Mouse (Mus musculus) neural tube, embryonic 13.5 days (tissue): Measurements from ENCODE around the gene Lonp1. TPM values are rescaled to one million over a fixed set of nuclear protein-coding genes. Genes with fewer than 3 reads are reported as not detected.
"Not testable (repeated sequence)": the region's sequence is repeated elsewhere in the genome, so short reads cannot be mapped to it uniquely, and the experiment has no call there.

ENCODE experiments used
- ATAC-seq: fragments of 200-750 bp; cut with Nextera tagmentation; 2 replicates; pipeline ENCODE4 v1.8.0; 2017; ENCODE audit warnings: low read depth, mild to moderate bottlenecking, moderate TSS enrichment, moderate library complexity
- H3K27ac ChIP-seq: fragments of 300-500 bp; sonication (generic); replicated peaks from 2 replicates; pipeline ENCODE4 v1.5.1; 2015; ENCODE audit warnings: moderate library complexity, mild to moderate bottlenecking, inconsistent platforms
- H3K27me3 ChIP-seq: fragments of 300-500 bp; sonication (generic); 2 replicates; pipeline ENCODE4 v1.6.1; 2015; ENCODE audit warnings: mild to moderate bottlenecking, inconsistent platforms
- H3K36me3 ChIP-seq: fragments of 300-500 bp; sonication (generic); 2 replicates; pipeline ENCODE4 v1.6.1; 2015; ENCODE audit warnings: mild to moderate bottlenecking, inconsistent platforms
- H3K4me1 ChIP-seq: fragments of 300-500 bp; sonication (generic); replicated peaks from 2 replicates; pipeline ENCODE4 v1.6.1; 2015; ENCODE audit warnings: inconsistent platforms
- H3K4me2 ChIP-seq: fragments of 300-500 bp; sonication (generic); 2 replicates; pipeline ENCODE4 v1.6.1; 2015; ENCODE audit warnings: inconsistent platforms, mild to moderate bottlenecking, moderate library complexity
- H3K4me3 ChIP-seq: fragments of 300-500 bp; sonication (generic); 2 replicates; pipeline ENCODE4 v1.5.1; 2015; ENCODE audit warnings: mild to moderate bottlenecking, inconsistent platforms
- H3K9ac ChIP-seq: fragments of 300-500 bp; sonication (generic); 2 replicates; pipeline ENCODE4 v1.6.1; 2015; ENCODE audit warnings: moderate library complexity, mild to moderate bottlenecking, inconsistent platforms
- H3K9me3 ChIP-seq: fragments of 300-500 bp; sonication (generic); 2 replicates; pipeline ENCODE4 v1.6.1; 2016; ENCODE audit warnings: inconsistent platforms
- WGBS: fragments of 180-500 bp; shearing (Covaris S2); methylation state at CpG from one replicate; pipeline ENCODE4 v1.1.7; 2015; 5-methylcytosine and 5-hydroxymethylcytosine counted together
- polyA plus RNA-seq: library from polyadenylated mRNA; unstranded; fragments of >200 nt; fragmentation: Nextera tagmentation; extraction: Ambion mirVana; gene quantifications from 2 replicates; pipeline ENCODE4 v1.2.1, GENCODE M21; 2015

Lonp1 gene
- polyA plus RNA-seq, 1 experiment from 2014 or later, result 40.4 TPM

DNA sequence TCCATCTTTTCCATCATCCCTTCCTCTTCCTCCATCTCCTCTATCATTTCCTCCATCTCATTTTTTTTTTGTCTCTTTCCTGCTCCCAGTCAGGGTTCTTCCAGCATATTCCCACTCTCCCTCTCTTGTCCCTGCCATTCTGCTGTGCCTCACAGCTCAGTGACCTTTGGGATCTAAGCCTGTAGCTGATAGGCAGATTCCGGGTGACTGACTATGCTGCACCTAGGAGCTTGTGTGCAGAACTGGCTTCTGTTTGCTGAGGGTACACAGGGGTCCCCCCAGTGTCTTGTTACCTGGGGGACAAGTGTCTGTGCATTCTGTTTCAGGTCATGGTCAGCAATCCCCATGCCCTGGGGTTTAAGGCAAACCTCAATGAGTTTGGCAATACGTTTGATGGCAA, 28.1 kb upstream of the Lonp1 start:
- H3K4me3 ChIP-seq, result no peak overlapping the region
- H3K9ac ChIP-seq, result no peak overlapping the region
- 0 out of 2 replicates have a peak, but pooled peaks cover 8% of the 10 kb centered on the region for H3K4me1 ChIP-seq
- H3K9me3 ChIP-seq, result no peaks in the 10 kb centered on the region
- no peaks in the 10 kb centered on the region for H3K36me3 ChIP-seq
- H3K27me3 ChIP-seq, result no peaks in the 10 kb centered on the region
- WGBS, result 85% methylated on average over 2 of the region's 2 CpGs
- ATAC-seq, result no peak
- H3K27ac ChIP-seq, result no peak overlapping the region
- no peak overlapping the region for H3K4me2 ChIP-seq

DNA sequence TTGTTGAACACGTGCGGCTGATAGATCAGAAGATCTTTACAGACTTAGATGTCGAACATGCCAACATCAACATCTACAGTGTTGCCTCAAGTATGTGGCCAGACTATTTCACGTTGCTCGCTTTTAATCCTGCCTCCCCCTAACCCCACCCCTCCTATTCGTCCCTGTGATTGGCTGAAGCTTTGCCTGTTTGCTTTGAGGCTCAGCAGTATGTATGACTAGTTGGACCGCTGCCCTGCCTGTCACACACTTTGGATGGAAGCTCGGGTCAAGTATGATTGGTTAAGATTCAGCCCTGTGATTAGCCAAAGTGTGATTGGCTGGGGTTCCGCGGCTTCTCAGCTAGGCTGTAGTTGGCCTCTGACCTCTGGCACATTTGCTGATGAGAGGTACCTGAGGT, 25.1 kb upstream of the Lonp1 start:
- no peak overlapping the region for H3K4me2 ChIP-seq

DNA sequence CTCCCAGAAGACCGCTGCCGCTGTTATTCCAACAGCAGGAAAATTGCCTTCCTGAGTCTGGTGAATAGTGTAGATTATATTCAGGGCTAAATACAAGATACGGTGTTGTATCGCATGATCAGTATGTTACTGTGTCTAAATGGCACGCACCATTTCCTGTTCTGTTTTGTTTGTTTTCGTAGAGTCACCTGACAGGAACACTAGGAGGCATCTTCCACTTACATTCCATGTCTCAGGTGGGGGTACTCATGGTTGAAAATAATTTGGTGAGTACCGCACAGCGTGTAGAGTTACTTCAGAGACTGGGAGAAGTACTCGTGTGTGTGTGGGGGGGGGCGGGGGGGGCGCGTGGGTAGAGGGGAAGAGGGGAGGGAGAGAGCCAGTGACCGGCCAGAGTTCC, 20.9 kb upstream of the Lonp1 start:
- Histone ChIP-seq H3K4me1 (0 out of 2 replicates have a peak, but pooled peaks cover 8% of the 10 kb centered on the region), H3K27me3 (no peaks in the 10 kb centered on the region), H3K4me3 (no peak overlapping the region), H3K9me3 (no peaks in the 10 kb centered on the region), H3K27ac (no peak overlapping the region), H3K36me3 (no peaks in the 10 kb centered on the region), H3K9ac (no peak overlapping the region), H3K4me2 (no peak overlapping the region)
- WGBS, result 70% methylated on average over 12 of the region's 13 CpGs
- ATAC-seq, result no peak

More for the DNA sequence above, 25.1 kb upstream of the Lonp1 start:
- H3K4me3 ChIP-seq, result no peak overlapping the region
- H3K4me1 ChIP-seq, result 0 out of 2 replicates have a peak, but pooled peaks cover 8% of the 10 kb centered on the region
- no peak overlapping the region for H3K27ac ChIP-seq
- WGBS, result 31% methylated on average over 10 of the region's 10 CpGs
- no peak overlapping the region for H3K9ac ChIP-seq
- no peaks in the 10 kb centered on the region for H3K9me3 ChIP-seq
- no peaks in the 10 kb centered on the region for H3K27me3 ChIP-seq
- no peak for ATAC-seq
- no peaks in the 10 kb centered on the region for H3K36me3 ChIP-seq

DNA sequence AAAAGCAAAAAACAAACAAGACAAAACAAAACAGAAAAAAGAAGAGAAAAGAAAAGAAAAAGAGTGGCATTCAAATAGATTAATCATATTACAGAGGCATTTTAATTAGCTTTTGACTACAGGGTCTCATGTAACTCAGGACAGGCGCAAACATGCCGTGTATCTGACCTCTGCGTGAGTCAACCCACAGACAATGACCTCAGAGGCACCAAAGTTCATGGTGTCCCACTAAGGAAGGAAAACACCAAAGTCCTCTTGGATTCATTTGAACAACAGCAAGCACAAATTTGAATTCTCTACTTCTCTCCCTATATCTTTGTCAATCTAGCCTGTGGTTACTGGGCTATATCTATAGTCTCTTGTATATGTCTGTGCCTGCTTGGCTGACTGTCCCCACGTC, 16.6 kb upstream of the Lonp1 start:
- ATAC-seq, result no peak
- no peaks in the 10 kb centered on the region for H3K36me3 ChIP-seq
- no peak overlapping the region for H3K4me2 ChIP-seq

DNA sequence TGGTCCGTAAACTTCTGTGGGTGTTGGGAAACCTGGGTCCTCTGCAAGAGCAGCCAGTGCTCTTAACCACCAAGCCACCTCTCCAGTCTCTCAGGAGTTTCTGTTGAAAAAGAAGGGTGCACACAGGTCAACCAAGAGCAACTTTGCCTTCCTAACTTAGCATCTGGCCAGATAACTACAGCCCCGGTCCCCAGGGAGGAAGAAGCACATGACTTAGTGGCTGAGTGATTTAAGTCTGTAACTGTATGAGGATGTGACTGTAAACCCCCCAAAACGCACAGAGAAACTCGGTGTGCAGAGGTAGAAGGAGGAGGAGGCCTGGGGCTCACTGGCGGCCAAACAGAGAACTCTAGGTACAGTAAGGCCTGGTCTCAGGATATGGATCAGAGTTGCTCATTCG, 7.3 kb upstream of the Lonp1 start:
- Histone ChIP-seq H3K9ac (no peak overlapping the region), H3K4me2 (no peak overlapping the region), H3K4me1 (no peaks in the 10 kb centered on the region), H3K36me3 (no peaks in the 10 kb centered on the region), H3K9me3 (no peaks in the 10 kb centered on the region), H3K27me3 (no peaks in the 10 kb centered on the region), H3K27ac (no peak overlapping the region), H3K4me3 (no peak overlapping the region)
- WGBS, result 89% methylated on average over 6 of the region's 6 CpGs
- no peak for ATAC-seq

More for the DNA sequence above, 16.6 kb upstream of the Lonp1 start:
- H3K9me3 ChIP-seq, result no peaks in the 10 kb centered on the region
- no peaks in the 10 kb centered on the region for H3K4me1 ChIP-seq
- H3K4me3 ChIP-seq, result no peak overlapping the region
- no peak overlapping the region for H3K9ac ChIP-seq
- no peaks in the 10 kb centered on the region for H3K27me3 ChIP-seq
- 86% methylated on average over 4 of the region's 4 CpGs for WGBS
- H3K27ac ChIP-seq, result no peak overlapping the region

DNA sequence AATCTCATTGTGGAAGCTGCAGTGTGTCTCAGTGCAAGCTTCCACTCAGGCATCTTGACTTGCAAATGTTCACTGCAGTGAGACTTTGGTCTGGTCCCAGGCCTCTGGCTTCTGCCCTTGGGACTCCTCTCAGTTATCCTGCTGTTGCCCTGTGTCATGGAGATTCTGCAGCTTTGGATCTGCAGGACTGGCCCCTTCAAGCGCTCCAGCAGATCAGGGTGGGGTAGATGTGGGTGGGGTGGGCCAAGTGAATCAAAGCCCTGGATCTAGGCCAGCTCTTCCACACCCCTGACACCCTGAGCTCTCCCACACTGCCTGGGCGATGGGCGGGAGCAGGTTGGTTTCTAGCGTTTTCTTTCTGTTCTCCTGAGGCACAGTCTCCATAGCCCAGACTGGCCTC, 5.1 kb upstream of the Lonp1 start:
- no peak for ATAC-seq
- H3K9me3 ChIP-seq, result no peaks in the 10 kb centered on the region
- H3K4me3 ChIP-seq, result no peak overlapping the region
- H3K36me3 ChIP-seq, result no peaks in the 10 kb centered on the region
- no peak overlapping the region for H3K27ac ChIP-seq
- H3K27me3 ChIP-seq, result 0 out of 2 replicates have a peak, but pooled peaks cover 3% of the 10 kb centered on the region
- H3K4me1 ChIP-seq, result peaks cover 11% of the 10 kb centered on the region
- WGBS, result 47% methylated on average over 4 of the region's 4 CpGs
- no peak overlapping the region for H3K4me2 ChIP-seq
- H3K9ac ChIP-seq, result 0 out of 2 replicates have a peak overlapping the region, but pooled peaks have one; percentile 17

DNA sequence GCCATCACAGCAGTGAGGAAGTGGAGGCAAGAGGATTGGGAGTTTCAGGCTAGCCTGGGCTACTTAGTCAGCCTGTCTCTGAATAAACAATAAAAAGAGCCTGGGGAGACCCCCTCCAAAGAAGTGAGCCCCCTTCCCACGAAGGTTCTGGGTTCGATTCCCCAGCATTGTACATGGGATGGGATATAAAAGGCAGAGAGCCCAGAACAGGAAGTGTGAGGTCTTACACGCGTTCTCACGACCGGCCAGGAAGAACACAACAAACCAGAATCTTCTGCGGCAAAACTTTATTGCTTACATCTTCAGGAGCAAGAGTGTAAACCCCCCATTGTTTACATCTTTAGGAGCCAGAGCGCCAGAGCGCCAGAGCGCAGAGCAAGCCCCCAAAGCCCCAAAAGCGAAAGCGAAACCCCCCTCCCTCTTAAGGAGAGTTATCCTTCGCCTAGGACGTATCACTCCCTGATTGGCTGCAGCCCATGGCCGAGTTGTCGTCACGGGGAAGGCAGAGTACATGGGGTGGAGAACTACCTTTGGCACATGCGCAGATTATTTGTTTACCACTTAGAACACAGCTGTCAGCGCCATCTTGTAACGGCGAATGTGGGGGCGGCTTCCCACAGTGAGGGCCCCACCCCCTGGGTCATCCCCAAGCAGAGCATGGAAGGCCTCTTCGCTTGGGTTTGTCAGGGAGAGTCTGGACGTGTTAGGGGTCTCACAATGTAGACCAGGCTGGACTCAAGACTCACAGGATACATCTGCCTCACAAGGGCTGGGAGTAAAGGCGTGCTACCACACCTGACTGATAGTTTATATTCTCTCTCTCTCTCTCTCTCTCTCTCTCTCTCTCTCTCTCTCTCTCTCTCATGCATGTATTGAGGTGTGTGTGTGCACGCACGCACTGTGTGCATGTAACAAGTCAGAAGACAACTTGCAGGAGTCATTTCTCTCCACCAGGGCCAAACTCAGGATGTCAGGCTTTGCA, 3.4 kb upstream of the Lonp1 start:
- not testable (repeated sequence) for ATAC-seq, H3K36me3 ChIP-seq, H3K27ac ChIP-seq

DNA sequence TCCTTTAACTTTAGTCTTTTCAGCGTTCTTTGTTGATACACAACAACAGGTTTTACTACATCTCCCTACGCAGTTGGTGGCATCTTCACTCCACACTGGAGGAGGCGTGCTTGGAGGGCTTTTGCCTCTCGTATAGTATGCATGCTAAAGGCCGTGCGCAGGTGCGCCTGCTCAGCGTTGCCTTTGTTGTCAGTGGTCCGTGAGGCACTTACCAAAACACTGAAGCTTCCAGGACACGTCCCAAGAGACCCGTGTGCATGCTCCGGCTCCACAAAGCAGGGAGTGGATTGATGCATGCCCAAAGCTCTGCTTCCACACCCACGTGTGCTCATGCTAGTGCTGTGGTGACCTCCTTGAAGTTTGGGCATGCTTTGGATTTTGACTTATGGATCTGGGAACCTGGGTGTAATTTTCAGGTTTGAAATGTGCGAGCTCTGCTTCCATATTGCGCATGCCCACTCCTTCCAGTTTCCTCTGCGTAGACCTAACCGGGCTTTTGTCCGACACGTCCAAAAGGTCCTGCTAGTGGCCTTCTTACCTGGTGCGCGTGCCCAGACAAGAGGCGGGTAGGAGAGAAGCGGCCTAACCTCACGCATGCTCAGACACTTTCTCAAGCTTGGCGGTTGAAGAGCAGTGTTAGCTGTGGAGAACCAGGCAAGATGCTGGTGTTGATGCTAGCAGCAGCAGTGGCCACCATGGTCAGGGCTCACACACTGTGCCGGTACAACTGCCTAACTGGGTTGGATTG, 1.0 kb upstream of the Lonp1 start, which contains the start of gene Catsperd:
Gene Catsperd (plus strand): TSS at position 614 of the 748 bp plus-strand sequence.
- Histone ChIP-seq H3K4me2 (peak within 1 kb of the TSS; percentile 93), H3K9ac (peak within 1 kb of the TSS; percentile 60), H3K27ac (peak within 1 kb of the TSS; percentile 80), H3K27me3 (0 out of 2 replicates have a peak, but pooled peaks cover 3% of the 10 kb centered on the region), H3K36me3 (peaks cover 19% of the 10 kb centered on the region), H3K4me3 (peak within 1 kb of the TSS; percentile 87), H3K4me1 (peaks cover 27% of the 10 kb centered on the region), H3K9me3 (no peaks in the 10 kb centered on the region)
- 12% methylated on average over 26 of the region's 26 CpGs for WGBS
- peak; percentile 51 for ATAC-seq

More for the DNA sequence above, 3.4 kb upstream of the Lonp1 start:
- H3K4me3 ChIP-seq, H3K27me3 ChIP-seq, H3K4me2 ChIP-seq, H3K9ac ChIP-seq, H3K9me3 ChIP-seq: not testable (repeated sequence)
- H3K4me1 ChIP-seq, result peaks cover 23% of the 10 kb centered on the region
- 86% methylated on average over 27 of the region's 27 CpGs for WGBS

DNA sequence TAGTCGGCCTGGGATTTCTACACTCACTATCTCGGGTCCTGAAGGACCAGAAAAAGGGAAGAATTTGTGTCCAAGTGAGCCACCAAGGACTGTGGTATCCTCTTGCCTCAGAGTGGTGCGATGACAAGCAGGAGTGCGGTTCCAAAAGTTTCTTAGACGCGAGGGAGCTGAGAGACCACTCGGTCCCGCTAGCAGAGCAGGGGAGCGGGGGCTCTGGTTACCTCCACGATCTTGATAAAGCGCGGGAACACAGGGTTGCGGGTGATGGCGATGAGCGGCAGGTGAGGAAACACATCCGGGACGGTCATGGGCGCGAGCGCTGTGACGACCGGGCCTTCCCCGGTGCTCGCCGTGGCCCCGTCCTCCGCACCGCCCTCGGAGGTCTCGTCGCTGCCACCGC, 427 bp downstream of the Lonp1 start:
- Histone ChIP-seq H3K27ac (peak overlapping the region; percentile 73), H3K9ac (peak overlapping the region; percentile 86), H3K9me3 (no peaks in the 10 kb centered on the region), H3K4me3 (peak overlapping the region; percentile 87), H3K36me3 (peaks cover 34% of the 10 kb centered on the region), H3K4me1 (peaks cover 27% of the 10 kb centered on the region), H3K27me3 (0 out of 2 replicates have a peak, but pooled peaks cover 3% of the 10 kb centered on the region), H3K4me2 (peak overlapping the region; percentile 93)
- no peak; the same call in 1 of the 2 replicates for ATAC-seq
- 2% methylated on average over 32 of the region's 32 CpGs for WGBS

DNA sequence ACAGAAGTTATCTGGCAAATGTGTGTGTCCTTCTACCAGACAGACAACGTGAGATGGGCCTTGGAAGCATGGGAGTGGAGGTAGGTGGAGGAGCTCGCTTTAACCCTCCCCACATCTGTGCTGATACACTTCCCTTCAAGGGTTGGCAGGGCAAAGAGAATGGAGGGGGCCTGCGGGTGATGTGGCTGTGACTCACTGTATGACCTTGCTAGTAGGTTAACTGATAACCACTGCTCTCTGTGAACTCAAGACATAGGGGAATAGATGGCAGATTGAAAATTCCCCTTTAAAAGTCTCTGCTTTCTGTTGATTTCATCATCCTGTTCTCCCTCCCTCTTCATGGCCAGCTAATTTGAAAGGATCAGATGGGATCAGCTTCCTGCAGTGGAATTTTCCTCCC, 1.2 kb downstream of the Lonp1 start:
- H3K27ac ChIP-seq, result no peak overlapping the region
- H3K27me3 ChIP-seq, result 0 out of 2 replicates have a peak, but pooled peaks cover 3% of the 10 kb centered on the region
- peaks cover 27% of the 10 kb centered on the region for H3K4me1 ChIP-seq
- 84% methylated on average over 3 of the region's 3 CpGs for WGBS
- no peak overlapping the region for H3K9ac ChIP-seq
- peaks cover 41% of the 10 kb centered on the region for H3K36me3 ChIP-seq
- no peak for ATAC-seq
- peak overlapping the region; percentile 93 for H3K4me2 ChIP-seq
- H3K4me3 ChIP-seq, result peak overlapping the region; percentile 87
- no peaks in the 10 kb centered on the region for H3K9me3 ChIP-seq

DNA sequence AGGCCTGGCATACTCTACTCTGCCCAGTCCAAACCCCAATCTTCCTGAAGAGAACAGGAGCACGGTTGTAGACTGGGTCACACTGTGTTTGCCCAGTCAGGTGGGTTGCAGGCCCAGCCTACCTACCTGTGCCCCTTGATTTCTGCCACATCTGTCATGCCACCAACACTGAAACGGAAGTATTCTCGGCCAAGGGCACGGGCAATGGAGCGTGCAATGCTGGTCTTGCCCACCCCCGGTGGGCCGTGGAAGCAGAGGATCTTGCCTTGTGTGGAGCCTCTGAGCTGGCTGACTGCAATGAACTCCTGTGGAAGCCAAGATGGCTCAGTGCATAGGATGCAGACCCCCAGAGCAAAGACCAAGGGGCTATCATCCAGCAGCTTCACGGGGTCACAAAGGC, 9.1 kb downstream of the Lonp1 start:
- H3K4me1 ChIP-seq, result peaks cover 15% of the 10 kb centered on the region
- no peak overlapping the region for H3K4me3 ChIP-seq
- no peak for ATAC-seq
- H3K27ac ChIP-seq, result no peak overlapping the region
- H3K27me3 ChIP-seq, result no peaks in the 10 kb centered on the region
- no peak overlapping the region for H3K4me2 ChIP-seq
- 91% methylated on average over 8 of the region's 8 CpGs for WGBS
- no peaks in the 10 kb centered on the region for H3K9me3 ChIP-seq
- no peak overlapping the region for H3K9ac ChIP-seq
- peaks cover 84% of the 10 kb centered on the region for H3K36me3 ChIP-seq

DNA sequence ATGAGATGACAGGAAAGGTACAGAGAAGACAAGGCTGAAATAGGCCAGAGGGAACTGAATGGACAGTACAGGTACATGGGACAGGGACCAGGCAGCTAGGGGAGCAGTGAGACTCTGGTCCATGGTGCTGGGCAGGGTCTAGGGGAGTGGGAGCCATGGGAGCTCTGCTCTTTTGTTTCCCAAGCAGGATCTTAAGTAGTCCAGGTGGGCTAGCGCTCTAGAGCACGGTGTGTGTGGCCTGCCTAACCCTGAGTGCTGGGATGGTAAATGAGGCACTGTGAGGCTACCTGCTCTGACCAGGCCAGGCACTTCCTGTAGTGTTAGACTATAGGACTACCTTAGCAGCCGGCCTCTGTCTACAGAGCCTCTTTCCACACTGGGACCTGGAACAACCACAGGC, 10.0 kb downstream of the Lonp1 start:
- no peak overlapping the region for H3K4me2 ChIP-seq
- whole genome bisulfite sequencing, result 80% methylated on average over 3 of the region's 3 CpGs
- H3K4me3 ChIP-seq, result no peak overlapping the region
- H3K4me1 ChIP-seq, result peaks cover 22% of the 10 kb centered on the region
- H3K36me3 ChIP-seq, result peaks cover 75% of the 10 kb centered on the region
- H3K27ac ChIP-seq, result no peak overlapping the region
- no peak for ATAC-seq
- no peaks in the 10 kb centered on the region for H3K27me3 ChIP-seq
- H3K9me3 ChIP-seq, result no peaks in the 10 kb centered on the region
- no peak overlapping the region for H3K9ac ChIP-seq
